Mouse (Mus musculus) forebrain, embryonic 15.5 days (tissue): ENCODE results near the gene Asxl2. TPM values are rescaled to one million over a fixed set of nuclear protein-coding genes. Genes with fewer than 3 reads are reported as not detected.
"Not testable (repeated sequence)": the region's sequence is repeated elsewhere in the genome, so short reads cannot be mapped to it uniquely, and the experiment has no call there.

Experiments
- ATAC-seq: fragments of 200-750 bp; cut with Nextera tagmentation; replicated peaks from 2 replicates; pipeline ENCODE4 v1.8.0; 2017; ENCODE audit warnings: mild to moderate bottlenecking, moderate TSS enrichment, moderate library complexity
- H3K27ac ChIP-seq: fragments of 300-500 bp; sonication (generic); replicated peaks from 2 replicates; pipeline ENCODE4 v1.5.1; 2015; ENCODE audit warnings: mild to moderate bottlenecking, inconsistent platforms
- H3K27me3 ChIP-seq: fragments of 300-500 bp; sonication (generic); 2 replicates; pipeline ENCODE4 v1.6.1; 2015; ENCODE audit warnings: inconsistent platforms
- H3K36me3 ChIP-seq: fragments of 300-500 bp; sonication (generic); 2 replicates; pipeline ENCODE4 v1.6.1; 2015; ENCODE audit warnings: mild to moderate bottlenecking, inconsistent platforms
- H3K4me1 ChIP-seq: fragments of 300-500 bp; sonication (generic); 2 replicates; pipeline ENCODE4 v1.6.1; 2015; ENCODE audit warnings: inconsistent platforms
- H3K4me2 ChIP-seq: fragments of 300-500 bp; sonication (generic); replicated peaks from 2 replicates; pipeline ENCODE4 v1.6.1; 2015; ENCODE audit warnings: mild to moderate bottlenecking, inconsistent platforms
- H3K4me3 ChIP-seq: fragments of 300-500 bp; sonication (generic); 2 replicates; pipeline ENCODE4 v1.5.1; 2015; ENCODE audit warnings: mild to moderate bottlenecking, inconsistent platforms
- H3K9ac ChIP-seq: fragments of 300-500 bp; sonication (generic); replicated peaks from 2 replicates; pipeline ENCODE4 v1.6.1; 2015; ENCODE audit warnings: mild to moderate bottlenecking, inconsistent platforms
- H3K9me3 ChIP-seq: fragments of 300-500 bp; sonication (generic); 2 replicates; pipeline ENCODE4 v1.6.1; 2016; ENCODE audit warnings: inconsistent platforms
- WGBS: fragments of 180-500 bp; shearing (Covaris S2); methylation state at CpG from one replicate; pipeline ENCODE4 v1.1.7; 2015; ENCODE audit warnings: mixed read lengths; 5-methylcytosine and 5-hydroxymethylcytosine counted together
- polyA plus RNA-seq: library from polyadenylated mRNA; unstranded; fragments of >200 nt; fragmentation: Nextera tagmentation; extraction: Ambion mirVana; gene quantifications from 2 replicates; pipeline ENCODE4 v1.2.1, GENCODE M21; 2015

Gene Asxl2
- polyA plus RNA-seq, 1 experiment from 2014 or later = 14.4 TPM

GRCm38 (mm10) chr12:3396931-3397330 lies 29.7 kb upstream of the Asxl2 start:
- H3K4me3 ChIP-seq = no peak overlapping the region
- H3K9ac ChIP-seq = no peak overlapping the region
- H3K4me2 ChIP-seq = no peak overlapping the region
- WGBS = 92% methylated on average over 8 of the region's 8 CpGs
- H3K4me1 ChIP-seq = no peaks in the 10 kb centered on the region
- H3K27me3 ChIP-seq = no peaks in the 10 kb centered on the region
- peaks cover 73% of the 10 kb centered on the region for H3K36me3 ChIP-seq
- no peak for ATAC-seq
- no peak overlapping the region for H3K27ac ChIP-seq
- H3K9me3 ChIP-seq = no peaks in the 10 kb centered on the region

GRCm38 (mm10) chr12:3405662-3406061 lies 21.0 kb upstream of the Asxl2 start:
- H3K4me3 ChIP-seq, H3K9ac ChIP-seq, H3K4me1 ChIP-seq, ATAC-seq, H3K9me3 ChIP-seq, H3K27me3 ChIP-seq, H3K27ac ChIP-seq, H3K4me2 ChIP-seq: not testable (repeated sequence)
- 62% methylated on average over 3 of the region's 3 CpGs for WGBS
- peaks cover 34% of the 10 kb centered on the region for H3K36me3 ChIP-seq

- no peak overlapping the region for H3K4me3 ChIP-seq
- no peaks in the 10 kb centered on the region for H3K27me3 ChIP-seq
- H3K9me3 ChIP-seq = no peaks in the 10 kb centered on the region
- no peak overlapping the region for H3K9ac ChIP-seq
- peak; percentile 52 for ATAC-seq
- peaks cover 5% of the 10 kb centered on the region; the same call in 1 of the 2 replicates for H3K4me1 ChIP-seq
- no peak overlapping the region for H3K4me2 ChIP-seq
- 56% methylated on average over 6 of the region's 6 CpGs for WGBS
- peak overlapping the region; percentile 33 for H3K27ac ChIP-seq
- H3K36me3 ChIP-seq = peaks cover 27% of the 10 kb centered on the region
Observed at GRCm38 (mm10) chr12:3406585-3406984, 20.1 kb upstream of the Asxl2 start.

- 88% methylated on average over 4 of the region's 4 CpGs for WGBS
- ATAC-seq = no peak
- Histone ChIP-seq H3K27me3 (no peaks in the 10 kb centered on the region), H3K4me3 (no peak overlapping the region), H3K4me2 (no peak overlapping the region), H3K9ac (no peak overlapping the region), H3K9me3 (no peaks in the 10 kb centered on the region), H3K36me3 (no peaks in the 10 kb centered on the region), H3K4me1 (no peaks in the 10 kb centered on the region), H3K27ac (no peak overlapping the region)
Observed at GRCm38 (mm10) chr12:3414956-3415355, 11.7 kb upstream of the Asxl2 start.

GRCm38 (mm10) chr12:3418761-3419160 lies 7.9 kb upstream of the Asxl2 start:
- Histone ChIP-seq H3K4me1 (no peaks in the 10 kb centered on the region), H3K9me3 (no peaks in the 10 kb centered on the region), H3K36me3 (no peaks in the 10 kb centered on the region), H3K27ac (no peak overlapping the region), H3K9ac (no peak overlapping the region), H3K4me3 (no peak overlapping the region), H3K27me3 (no peaks in the 10 kb centered on the region), H3K4me2 (no peak overlapping the region)
- 93% methylated on average over 3 of the region's 3 CpGs for WGBS
- ATAC-seq = no peak

- Histone ChIP-seq H3K27me3 (no peaks in the 10 kb centered on the region), H3K9ac (no peak overlapping the region), H3K4me1 (peaks cover 14% of the 10 kb centered on the region), H3K27ac (no peak overlapping the region), H3K4me3 (no peak overlapping the region), H3K4me2 (no peak overlapping the region), H3K36me3 (no peaks in the 10 kb centered on the region), H3K9me3 (no peaks in the 10 kb centered on the region)
- WGBS = 90% methylated on average over 2 of the region's 2 CpGs
- no peak for ATAC-seq
Observed at GRCm38 (mm10) chr12:3420519-3420918, 6.1 kb upstream of the Asxl2 start.

- 98% methylated on average over 1 of the region's 1 CpGs for WGBS
Observed at GRCm38 (mm10) chr12:3422786-3423185, 3.9 kb upstream of the Asxl2 start.

GRCm38 (mm10) chr12:3424179-3424578 lies 2.5 kb upstream of the Asxl2 start:
- no peak for ATAC-seq
- no peak overlapping the region for H3K4me3 ChIP-seq
- peaks cover 25% of the 10 kb centered on the region for H3K4me1 ChIP-seq
- H3K27ac ChIP-seq = no peak overlapping the region
- H3K27me3 ChIP-seq = no peaks in the 10 kb centered on the region
- 93% methylated on average over 2 of the region's 2 CpGs for WGBS
- no peak overlapping the region for H3K4me2 ChIP-seq
- H3K36me3 ChIP-seq = no peaks in the 10 kb centered on the region
- H3K9me3 ChIP-seq = no peaks in the 10 kb centered on the region
- no peak overlapping the region for H3K9ac ChIP-seq

More at GRCm38 (mm10) chr12:3422786-3423185, 3.9 kb upstream of the Asxl2 start:
- no peaks in the 10 kb centered on the region for H3K9me3 ChIP-seq
- no peak overlapping the region for H3K9ac ChIP-seq
- no peak overlapping the region for H3K4me3 ChIP-seq
- no peaks in the 10 kb centered on the region for H3K27me3 ChIP-seq
- no peak overlapping the region for H3K4me2 ChIP-seq
- no peak overlapping the region for H3K27ac ChIP-seq
- ATAC-seq = no peak
- H3K36me3 ChIP-seq = no peaks in the 10 kb centered on the region
- peaks cover 16% of the 10 kb centered on the region for H3K4me1 ChIP-seq

GRCm38 (mm10) chr12:3425375-3426341 lies 999 bp upstream of the Asxl2 start:
- Histone ChIP-seq H3K27me3 (no peaks in the 10 kb centered on the region), H3K4me1 (peaks cover 28% of the 10 kb centered on the region), H3K9me3 (no peaks in the 10 kb centered on the region), H3K27ac (peak overlapping the region; percentile 97), H3K9ac (peak overlapping the region; percentile 91), H3K4me2 (peak overlapping the region; percentile 54), H3K36me3 (no peaks in the 10 kb centered on the region), H3K4me3 (peak overlapping the region; percentile 92)
- WGBS = 44% methylated on average over 15 of the region's 15 CpGs
- peak; percentile 59 for ATAC-seq

- H3K36me3 ChIP-seq = no peaks in the 10 kb centered on the region
- H3K27ac ChIP-seq = peak overlapping the region; percentile 97
- no peaks in the 10 kb centered on the region for H3K27me3 ChIP-seq
- peak overlapping the region; percentile 54 for H3K4me2 ChIP-seq
- peak overlapping the region; percentile 92 for H3K4me3 ChIP-seq
- WGBS = under 1% methylated on average over 62 of the region's 65 CpGs
- H3K4me1 ChIP-seq = peaks cover 28% of the 10 kb centered on the region
- ATAC-seq = peak; percentile 60
- H3K9ac ChIP-seq = peak overlapping the region; percentile 91
- H3K9me3 ChIP-seq = no peaks in the 10 kb centered on the region
Observed at GRCm38 (mm10) chr12:3427067-3427889, 621 bp downstream of the Asxl2 start.

- WGBS = 70% methylated on average over 11 of the region's 11 CpGs
- peak overlapping the region; percentile 97; the same call in 1 of the 2 replicates for H3K27ac ChIP-seq
- peak overlapping the region; percentile 92 for H3K4me3 ChIP-seq
- peaks cover 28% of the 10 kb centered on the region for H3K4me1 ChIP-seq
- ATAC-seq = no peak
- H3K27me3 ChIP-seq = no peaks in the 10 kb centered on the region
- no peaks in the 10 kb centered on the region for H3K36me3 ChIP-seq
- H3K4me2 ChIP-seq = peak overlapping the region; percentile 54
- H3K9ac ChIP-seq = no peak overlapping the region
- no peaks in the 10 kb centered on the region for H3K9me3 ChIP-seq
Observed at GRCm38 (mm10) chr12:3427891-3428775, 1.5 kb downstream of the Asxl2 start.
